Mouse (Mus musculus): ENCODE data around the gene Elavl1. TPM values are rescaled to one million over a fixed set of nuclear protein-coding genes. Genes with fewer than 3 reads are reported as not detected.
"Not testable (repeated sequence)": the region's sequence is repeated elsewhere in the genome, so short reads cannot be mapped to it uniquely, and the experiment has no call there.

Elavl1 gene
- polyA plus RNA-seq, 1 experiment from 2014 or later = 162 TPM

GRCm38 (mm10) chr8:4360922-4361321 lies 35.7 kb upstream of the Elavl1 start:
- Histone ChIP-seq H3K27me3 (ENCODE audit: insufficient read depth, low read length) (no peaks in the 10 kb centered on the region), H3K27ac (no peak overlapping the region), H3K4me2 (ENCODE audit: low read length) (no peak overlapping the region), H3K9ac (ENCODE audit: low read depth, low read length) (no peak overlapping the region), H3K9me3 (replicated peaks; ENCODE audit: low read length) (no peaks in the 10 kb centered on the region), H3K36me3 (ENCODE audit: insufficient read depth, low read length) (no peaks in the 10 kb centered on the region), H3K4me3 (replicated peaks; ENCODE audit: low read depth, low read length) (no peak overlapping the region), H3K4me1 (replicated peaks; ENCODE audit: insufficient read depth, low read length) (no peaks in the 10 kb centered on the region)
- WGBS = 82% methylated on average over 2 of the region's 2 CpGs
- DNase-seq (ENCODE audit: low spot score) (no peak), ATAC-seq (replicated peaks; ENCODE audit: low FRiP score, low read depth) (no peak)
- TF ChIP-seq CTCF (IDR thresholded peaks at IDR 0.05; ENCODE audit: low read depth) = no peak

DNA sequence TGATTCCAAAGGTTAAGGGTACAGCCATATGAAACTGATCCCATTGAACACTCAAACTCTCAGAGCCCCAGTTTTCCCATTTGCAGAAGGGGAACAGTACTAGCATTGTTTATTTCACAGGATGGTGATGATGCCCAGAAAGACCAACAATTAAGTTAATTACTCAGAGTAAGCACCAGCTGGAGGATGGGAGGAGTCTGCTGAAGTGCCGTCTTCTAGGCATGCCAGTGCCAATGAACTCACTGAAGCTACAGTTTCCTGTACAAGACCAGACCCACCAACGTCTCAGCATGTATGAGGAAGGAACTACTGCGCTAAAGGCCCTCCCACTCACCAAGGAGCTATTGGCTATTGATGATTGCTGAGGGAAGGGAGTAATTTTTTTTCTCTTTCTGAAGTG lies 34.1 kb upstream of the Elavl1 start:
- ATAC-seq (replicated peaks; ENCODE audit: low FRiP score, low read depth) (no peak), DNase-seq (ENCODE audit: low spot score) (no peak)
- Histone ChIP-seq H3K27me3 (ENCODE audit: insufficient read depth, low read length) (no peaks in the 10 kb centered on the region), H3K27ac (no peak overlapping the region), H3K9ac (ENCODE audit: low read depth, low read length) (no peak overlapping the region), H3K36me3 (ENCODE audit: insufficient read depth, low read length) (no peaks in the 10 kb centered on the region), H3K4me3 (replicated peaks; ENCODE audit: low read depth, low read length) (no peak overlapping the region), H3K4me2 (ENCODE audit: low read length) (no peak overlapping the region), H3K4me1 (replicated peaks; ENCODE audit: insufficient read depth, low read length) (no peaks in the 10 kb centered on the region), H3K9me3 (replicated peaks; ENCODE audit: low read length) (no peaks in the 10 kb centered on the region)
- WGBS = 61% methylated on average over 3 of the region's 3 CpGs
- TF ChIP-seq CTCF (IDR thresholded peaks at IDR 0.05; ENCODE audit: low read depth) = no peak

GRCm38 (mm10) chr8:4355455-4355854 lies 30.2 kb upstream of the Elavl1 start:
- Histone ChIP-seq H3K9ac (ENCODE audit: low read depth, low read length) (no peak overlapping the region), H3K4me1 (replicated peaks; ENCODE audit: insufficient read depth, low read length) (no peaks in the 10 kb centered on the region), H3K27me3 (ENCODE audit: insufficient read depth, low read length) (no peaks in the 10 kb centered on the region), H3K4me2 (ENCODE audit: low read length) (no peak overlapping the region), H3K4me3 (replicated peaks; ENCODE audit: low read depth, low read length) (no peak overlapping the region), H3K9me3 (replicated peaks; ENCODE audit: low read length) (no peaks in the 10 kb centered on the region), H3K27ac (no peak overlapping the region), H3K36me3 (ENCODE audit: insufficient read depth, low read length) (no peaks in the 10 kb centered on the region)
- ATAC-seq (replicated peaks; ENCODE audit: low FRiP score, low read depth) = no peak
- DNase-seq (ENCODE audit: low spot score) = no peak
- 88% methylated on average over 10 of the region's 10 CpGs for WGBS
- no peak for TF ChIP-seq CTCF (IDR thresholded peaks at IDR 0.05; ENCODE audit: low read depth)

DNA sequence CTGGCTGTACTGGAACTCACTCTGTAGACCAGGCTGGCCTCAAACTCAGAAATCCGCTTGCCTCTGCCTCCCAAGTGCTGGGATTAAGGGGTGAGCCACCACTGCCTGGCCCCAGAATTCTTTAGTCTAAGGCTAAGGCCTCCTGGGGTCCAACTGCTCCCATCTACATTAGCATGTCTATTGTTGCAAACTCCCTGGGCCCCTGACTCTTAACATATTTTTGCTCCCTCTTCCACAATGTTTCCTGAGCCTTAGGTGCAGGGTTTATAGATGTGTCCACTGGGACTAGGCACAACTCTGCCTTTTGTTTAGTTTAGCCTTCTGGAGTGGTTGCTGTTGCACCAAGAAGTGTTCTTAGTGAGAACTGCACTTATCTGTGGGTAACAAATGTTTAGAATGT lies 29.3 kb upstream of the Elavl1 start:
- Histone ChIP-seq H3K9ac (ENCODE audit: low read depth, low read length) (no peak overlapping the region), H3K27ac (no peak overlapping the region), H3K4me3 (replicated peaks; ENCODE audit: low read depth, low read length) (no peak overlapping the region), H3K27me3 (ENCODE audit: insufficient read depth, low read length) (no peaks in the 10 kb centered on the region), H3K4me1 (replicated peaks; ENCODE audit: insufficient read depth, low read length) (no peaks in the 10 kb centered on the region), H3K4me2 (ENCODE audit: low read length) (no peak overlapping the region), H3K36me3 (ENCODE audit: insufficient read depth, low read length) (no peaks in the 10 kb centered on the region), H3K9me3 (replicated peaks; ENCODE audit: low read length) (no peaks in the 10 kb centered on the region)
- 89% methylated on average over 1 of the region's 1 CpGs for WGBS
- ATAC-seq (replicated peaks; ENCODE audit: low FRiP score, low read depth) (no peak), DNase-seq (ENCODE audit: low spot score) (no peak)
- no peak for TF ChIP-seq CTCF (IDR thresholded peaks at IDR 0.05; ENCODE audit: low read depth)

DNA sequence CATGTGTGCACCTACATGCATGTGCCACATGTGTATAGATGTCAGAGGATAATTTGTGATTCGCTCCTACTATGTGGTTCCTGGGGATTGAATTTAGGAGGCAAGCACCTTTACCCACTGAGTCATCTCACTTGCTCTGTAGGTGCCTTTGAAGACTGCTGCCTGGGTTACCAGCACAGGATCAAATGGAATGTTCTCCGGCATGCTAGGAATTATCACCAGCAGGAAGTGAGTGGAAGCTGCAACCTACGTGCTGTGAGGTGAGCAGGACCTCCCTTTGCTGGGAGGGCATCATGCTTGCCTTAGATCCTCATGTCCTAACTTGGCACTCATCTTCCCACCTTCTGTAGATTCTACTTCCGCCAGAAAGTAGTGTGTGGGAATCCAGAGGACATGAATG lies 28.5 kb upstream of the Elavl1 start:
- no peak overlapping the region for H3K4me2 ChIP-seq (ENCODE audit: low read length)
- DNase-seq (ENCODE audit: low spot score) (no peak), ATAC-seq (replicated peaks; ENCODE audit: low FRiP score, low read depth) (no peak)
- H3K36me3 ChIP-seq (ENCODE audit: insufficient read depth, low read length) = no peaks in the 10 kb centered on the region
- H3K9me3 ChIP-seq (replicated peaks; ENCODE audit: low read length) = no peaks in the 10 kb centered on the region
- H3K4me1 ChIP-seq (replicated peaks; ENCODE audit: insufficient read depth, low read length) = no peaks in the 10 kb centered on the region
- H3K4me3 ChIP-seq (replicated peaks; ENCODE audit: low read depth, low read length) = no peak overlapping the region
- no peak overlapping the region for H3K9ac ChIP-seq (ENCODE audit: low read depth, low read length)
- 82% methylated on average over 4 of the region's 4 CpGs for WGBS
- no peak overlapping the region for H3K27ac ChIP-seq
- TF ChIP-seq CTCF (IDR thresholded peaks at IDR 0.05; ENCODE audit: low read depth) = no peak
- no peaks in the 10 kb centered on the region for H3K27me3 ChIP-seq (ENCODE audit: insufficient read depth, low read length)

- WGBS = 88% methylated on average over 6 of the region's 6 CpGs
- not testable (repeated sequence) for H3K4me3 ChIP-seq (replicated peaks; ENCODE audit: low read depth, low read length); H3K36me3 ChIP-seq (ENCODE audit: insufficient read depth, low read length)
Measured at GRCm38 (mm10) chr8:4352562-4352961, 27.3 kb upstream of the Elavl1 start.

GRCm38 (mm10) chr8:4350618-4351017 lies 25.4 kb upstream of the Elavl1 start:
- ATAC-seq (replicated peaks; ENCODE audit: low FRiP score, low read depth) = no peak
- H3K4me3 ChIP-seq (replicated peaks; ENCODE audit: low read depth, low read length) = no peak overlapping the region
- H3K9ac ChIP-seq (ENCODE audit: low read depth, low read length) = no peak overlapping the region
- H3K9me3 ChIP-seq (replicated peaks; ENCODE audit: low read length) = no peaks in the 10 kb centered on the region
- H3K27ac ChIP-seq = no peak overlapping the region
- no peaks in the 10 kb centered on the region for H3K36me3 ChIP-seq (ENCODE audit: insufficient read depth, low read length)
- TF ChIP-seq CTCF (IDR thresholded peaks at IDR 0.05; ENCODE audit: low read depth) = no peak
- no peaks in the 10 kb centered on the region for H3K4me1 ChIP-seq (replicated peaks; ENCODE audit: insufficient read depth, low read length)
- H3K4me2 ChIP-seq (ENCODE audit: low read length) = no peak overlapping the region
- no peaks in the 10 kb centered on the region for H3K27me3 ChIP-seq (ENCODE audit: insufficient read depth, low read length)
- WGBS = 89% methylated on average over 3 of the region's 3 CpGs
- DNase-seq (ENCODE audit: low spot score) = no peak

More at GRCm38 (mm10) chr8:4352562-4352961, 27.3 kb upstream of the Elavl1 start:
- not testable (repeated sequence) for DNase-seq (ENCODE audit: low spot score); H3K9ac ChIP-seq (ENCODE audit: low read depth, low read length); H3K4me2 ChIP-seq (ENCODE audit: low read length); H3K27ac ChIP-seq; H3K27me3 ChIP-seq (ENCODE audit: insufficient read depth, low read length); H3K9me3 ChIP-seq (replicated peaks; ENCODE audit: low read length); ATAC-seq (replicated peaks; ENCODE audit: low FRiP score, low read depth); H3K4me1 ChIP-seq (replicated peaks; ENCODE audit: insufficient read depth, low read length)
